Mouse (Mus musculus): ENCODE measurements around the gene Cenpb.

Gene Cenpb

DNA sequence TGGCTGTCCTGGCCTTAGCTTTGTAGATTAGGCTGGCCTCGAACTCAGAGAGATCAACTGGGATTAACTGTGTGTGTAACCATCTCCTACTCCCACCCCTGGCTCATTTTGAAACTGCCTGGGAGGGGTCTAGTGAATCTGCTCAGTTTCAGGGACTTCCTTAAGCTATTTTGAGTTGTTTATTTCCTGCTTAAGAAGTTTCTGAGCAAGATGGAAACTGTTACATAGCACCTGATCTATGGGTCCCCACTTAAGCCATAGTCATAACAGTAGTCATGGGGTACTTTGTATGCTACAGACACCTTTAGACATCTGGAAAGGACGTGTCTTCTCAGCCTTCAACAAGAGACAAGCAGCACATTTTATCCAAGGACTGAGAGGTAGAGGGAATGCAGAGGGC lies 20.8 kb upstream of the Cenpb start:
- DNase-seq (ENCODE audit: low read depth, low spot score): no peak

DNA sequence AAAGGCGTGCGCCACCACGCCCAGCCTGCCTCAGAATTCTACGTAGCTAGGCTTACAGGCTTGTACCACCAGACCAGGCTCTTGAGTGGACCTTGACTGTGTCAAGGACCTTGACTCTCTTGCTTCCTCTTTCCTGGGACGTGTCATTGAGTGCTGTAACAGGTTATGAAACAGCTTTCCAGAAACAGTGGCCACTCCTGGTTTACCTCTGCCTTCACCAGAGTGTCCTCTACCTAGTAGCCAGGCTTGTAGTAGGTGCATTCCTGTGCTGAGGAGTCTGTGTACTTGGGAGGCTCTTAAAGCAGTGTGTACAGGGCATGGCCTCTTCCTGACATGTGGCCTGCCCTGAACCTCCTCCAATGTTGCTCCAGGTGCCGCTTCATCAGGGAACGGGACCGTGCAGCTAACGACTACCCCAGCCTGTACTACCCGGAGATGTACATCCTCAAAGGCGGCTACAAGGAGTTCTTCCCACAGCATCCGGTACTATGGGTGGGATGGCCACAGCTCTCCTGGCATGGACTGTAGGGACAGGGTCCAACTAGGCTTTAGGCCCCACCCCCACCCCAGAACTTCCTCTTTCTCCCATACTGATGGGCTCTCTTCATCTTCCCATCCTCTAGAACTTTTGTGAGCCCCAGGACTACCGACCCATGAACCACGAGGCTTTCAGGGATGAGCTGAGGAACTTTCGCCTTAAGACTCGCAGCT lies 16.9 kb upstream of the Cenpb start:
- no peak for DNase-seq (ENCODE audit: low read depth, low spot score)

DNA sequence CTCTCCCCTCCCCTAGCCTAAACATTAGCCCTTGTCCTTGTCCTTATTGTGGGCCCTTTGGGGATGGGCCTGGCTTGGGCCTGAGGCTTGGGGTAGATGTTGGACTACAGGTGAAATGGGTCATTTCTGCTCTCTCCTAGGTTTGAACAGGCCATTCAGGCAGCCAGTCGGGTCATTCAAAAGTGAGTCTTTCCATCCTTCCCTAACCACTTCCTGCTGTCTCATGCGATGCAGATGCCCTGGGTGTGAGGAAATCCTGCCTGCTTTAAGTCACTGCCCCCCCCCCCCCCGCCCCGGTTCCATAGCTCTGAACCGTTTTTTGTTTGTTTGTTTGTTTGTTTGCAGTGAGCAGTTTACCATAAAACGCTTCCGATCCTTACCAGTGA lies 11.1 kb upstream of the Cenpb start:
- no peak for DNase-seq (ENCODE audit: low read depth, low spot score)

DNA sequence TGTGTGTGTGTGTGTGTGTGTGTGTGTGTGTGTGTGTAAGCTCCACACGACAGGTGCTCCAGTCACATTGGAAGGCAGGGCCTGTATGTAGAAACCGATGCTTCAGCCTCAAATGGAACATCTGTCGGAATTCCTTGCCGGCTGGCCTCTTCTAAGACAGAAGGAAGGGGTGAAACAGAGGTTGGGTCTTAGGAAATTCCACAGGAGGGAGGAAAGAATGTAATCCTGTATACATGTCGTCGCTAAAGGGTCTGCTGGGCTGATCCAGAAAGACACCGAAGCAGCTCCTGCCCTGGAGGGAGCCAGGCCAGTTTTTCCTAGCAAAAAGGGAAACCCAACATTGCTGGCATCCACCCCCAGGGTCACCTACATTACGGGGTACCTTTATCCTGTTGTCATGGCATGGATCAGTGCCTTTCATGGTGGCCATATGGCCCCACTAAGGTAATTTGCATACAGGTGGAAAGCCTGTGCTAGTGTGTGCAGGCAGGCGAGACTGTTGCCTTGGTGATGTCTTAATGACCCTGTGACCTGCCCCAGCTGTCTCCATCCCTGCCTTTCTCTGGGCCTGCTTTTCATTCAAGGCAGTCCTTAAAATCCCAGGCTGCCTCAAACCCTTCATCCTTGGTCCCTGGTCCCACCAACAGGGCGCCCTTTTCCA lies 10.6 kb upstream of the Cenpb start:
- no peak for DNase-seq (ENCODE audit: low read depth, low spot score)

DNA sequence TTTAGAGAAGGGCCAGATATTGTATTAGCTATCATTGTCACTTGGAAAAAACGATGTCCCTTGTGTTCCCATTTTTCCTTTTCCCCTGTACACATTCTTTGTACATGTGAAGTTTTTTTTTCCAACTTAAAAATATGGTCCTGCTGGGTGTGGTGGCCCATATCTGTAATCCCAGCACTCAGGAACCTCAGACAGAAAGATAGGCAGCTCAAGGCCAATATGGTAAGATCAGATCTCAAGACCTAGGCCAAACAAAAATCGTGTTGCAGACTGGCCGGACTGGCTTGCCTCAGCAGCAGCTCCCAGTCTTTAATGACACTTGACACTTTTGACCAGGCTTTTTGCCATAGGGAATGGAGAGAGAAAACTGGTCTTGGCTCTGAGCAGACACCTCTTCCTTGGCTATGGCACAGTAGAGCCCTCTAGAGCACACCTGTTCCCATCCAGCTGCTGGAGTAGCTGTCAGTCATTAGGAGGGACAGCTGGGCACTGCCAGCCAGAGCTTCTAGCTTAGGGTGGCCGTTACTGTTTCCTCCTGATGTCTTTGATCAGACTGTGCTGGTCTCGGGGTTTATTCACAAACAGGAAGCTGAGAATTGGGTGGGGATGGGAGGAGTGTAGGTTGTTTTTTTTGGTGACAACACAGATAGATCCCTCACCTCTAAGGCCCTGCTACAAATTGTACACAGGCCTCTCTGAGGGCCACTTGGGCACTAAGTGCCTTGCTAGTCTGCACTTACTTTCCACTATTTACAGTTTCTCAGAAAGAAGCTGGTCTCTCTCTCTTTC lies 9.8 kb upstream of the Cenpb start:
- no peak for DNase-seq (ENCODE audit: low read depth, low spot score)

DNA sequence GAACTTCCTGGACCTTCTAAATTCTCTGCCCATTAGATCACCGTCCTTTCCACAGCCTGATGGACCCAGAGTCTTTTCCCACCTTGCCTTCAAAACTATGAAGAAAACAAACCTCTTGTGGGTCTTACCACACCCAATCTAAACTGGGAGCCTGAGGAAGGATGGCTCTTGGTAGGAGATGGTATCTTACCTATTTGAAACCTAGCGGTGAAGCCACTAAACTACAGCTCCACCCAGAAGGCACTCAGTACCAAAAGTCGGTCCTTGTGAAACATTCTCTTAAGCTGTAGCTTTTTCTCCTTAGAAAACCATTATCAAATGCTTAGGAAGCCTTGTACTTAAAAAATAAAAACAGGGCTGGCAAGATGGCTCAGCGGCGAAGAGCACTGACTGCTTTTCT lies 8.4 kb upstream of the Cenpb start:
- no peak for DNase-seq (ENCODE audit: low read depth, low spot score)

DNA sequence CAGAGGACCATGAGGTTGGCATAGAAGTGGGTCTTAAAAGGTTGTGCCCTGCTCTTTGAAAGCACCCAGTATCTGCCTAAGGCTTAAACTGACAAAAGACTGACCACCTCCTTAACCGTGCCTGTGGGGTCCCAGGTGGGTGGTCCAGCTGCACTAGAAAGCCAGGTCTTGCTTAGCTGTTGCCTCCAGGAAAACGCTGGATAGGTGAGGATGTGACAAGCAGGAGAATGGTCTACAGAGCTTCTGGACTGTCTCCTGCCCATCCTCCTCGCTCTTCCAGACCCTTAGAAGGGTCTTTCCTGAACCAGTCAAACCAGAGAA lies 7.7 kb upstream of the Cenpb start:
- no peak for DNase-seq (ENCODE audit: low read depth, low spot score)

DNA sequence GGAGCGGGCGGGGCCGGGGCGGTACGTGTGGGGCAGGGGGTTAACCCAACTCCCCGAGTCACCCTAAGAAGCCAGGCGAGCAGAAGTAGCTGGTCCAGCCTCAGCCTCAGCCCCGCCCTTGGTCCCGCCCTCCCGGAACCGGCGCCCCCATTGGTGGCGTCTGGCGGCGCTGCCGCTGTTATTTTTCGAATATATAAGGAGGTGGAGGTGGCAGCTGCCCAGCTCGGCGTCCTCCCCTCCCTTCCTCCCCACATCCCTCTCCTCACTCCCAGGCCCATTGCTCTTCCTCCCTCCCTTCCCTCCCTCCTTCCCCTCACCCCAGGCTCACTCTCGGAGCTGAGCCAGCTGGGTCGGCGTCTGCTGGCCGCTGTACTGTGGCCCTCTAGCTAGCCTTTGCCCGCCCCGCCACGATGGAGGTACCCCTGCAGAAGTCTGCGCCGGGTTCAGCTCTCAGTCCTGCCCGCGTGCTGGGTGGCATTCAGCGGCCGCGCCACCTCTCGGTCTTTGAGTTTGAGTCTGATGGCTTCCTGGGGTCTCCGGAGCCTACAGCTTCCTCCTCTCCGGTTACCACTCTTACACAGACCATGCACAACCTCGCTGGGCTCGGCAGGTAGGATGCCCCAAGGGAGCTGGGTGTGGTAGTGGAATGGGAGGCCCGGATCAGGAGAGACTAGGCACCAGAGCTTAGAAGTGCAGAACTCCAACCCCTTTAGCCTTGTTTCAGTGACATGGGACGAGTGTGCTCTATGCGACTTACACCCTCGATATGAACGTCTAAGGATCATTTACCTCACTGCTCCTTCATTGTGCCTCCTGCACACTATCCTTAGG lies 7.1 kb upstream of the Cenpb start, which contains the start of the genes Cdc25b and Spef1:
Gene Cdc25b (plus strand): TSS at position 179 of the 831 bp plus-strand sequence.
Gene Spef1 (minus strand): TSS at position 512 of the 831 bp plus-strand sequence.
- no peak for DNase-seq (ENCODE audit: low read depth, low spot score)

DNA sequence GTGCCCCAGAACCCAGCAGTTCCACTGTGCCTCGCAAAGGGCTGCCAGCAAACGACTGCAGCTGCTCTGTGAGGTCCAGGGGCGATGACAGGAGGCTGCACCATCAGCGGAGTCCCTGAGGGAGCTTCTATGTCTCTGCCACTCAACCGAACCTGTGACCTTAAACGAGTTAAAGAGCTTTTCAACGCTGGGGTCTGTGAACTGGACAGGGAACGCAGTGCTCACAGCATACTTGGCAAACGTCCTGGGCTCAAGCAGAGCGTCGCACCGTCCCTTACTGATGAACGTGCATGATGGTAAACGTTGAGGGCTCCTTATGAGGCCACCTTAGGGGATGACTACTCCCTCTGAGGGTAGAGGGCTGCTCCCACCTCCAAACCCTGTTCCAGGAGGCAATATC lies 6.5 kb upstream of the Cenpb start:
- DNase-seq (ENCODE audit: low read depth, low spot score): no peak

DNA sequence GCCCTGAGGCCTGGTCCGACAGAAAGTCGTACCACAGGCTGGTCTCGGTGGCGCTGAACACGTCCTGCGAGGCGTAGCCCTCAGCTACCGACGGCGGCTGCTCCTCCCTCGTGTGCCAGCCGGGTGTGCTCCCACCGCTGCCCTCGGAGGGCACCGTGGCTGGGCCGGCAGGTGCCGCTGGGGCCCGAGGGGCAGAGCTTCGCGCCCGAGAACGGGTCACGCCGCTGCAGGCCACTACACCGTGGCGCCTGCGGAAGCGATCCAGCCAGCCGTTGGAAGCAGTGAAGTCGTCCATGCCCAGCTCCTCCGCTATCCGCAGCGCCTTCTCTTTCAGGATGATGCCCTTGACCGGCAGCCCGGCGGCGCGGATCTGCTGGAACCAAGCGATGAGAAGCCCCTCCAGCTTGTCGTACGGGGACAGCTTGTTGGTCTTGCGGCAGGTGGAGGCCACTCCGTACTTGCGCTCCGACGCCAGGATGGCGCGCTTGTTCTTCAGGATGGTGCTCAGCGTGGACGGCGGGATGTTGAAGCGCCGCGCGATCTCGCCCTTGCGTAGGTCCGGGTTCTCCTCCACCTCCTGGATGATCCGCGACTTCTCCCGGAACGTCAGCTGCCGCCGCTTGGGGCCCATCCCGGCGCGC lies 501 bp downstream of the Cenpb start:
- DNase-seq (ENCODE audit: low read depth, low spot score): no peak

DNA sequence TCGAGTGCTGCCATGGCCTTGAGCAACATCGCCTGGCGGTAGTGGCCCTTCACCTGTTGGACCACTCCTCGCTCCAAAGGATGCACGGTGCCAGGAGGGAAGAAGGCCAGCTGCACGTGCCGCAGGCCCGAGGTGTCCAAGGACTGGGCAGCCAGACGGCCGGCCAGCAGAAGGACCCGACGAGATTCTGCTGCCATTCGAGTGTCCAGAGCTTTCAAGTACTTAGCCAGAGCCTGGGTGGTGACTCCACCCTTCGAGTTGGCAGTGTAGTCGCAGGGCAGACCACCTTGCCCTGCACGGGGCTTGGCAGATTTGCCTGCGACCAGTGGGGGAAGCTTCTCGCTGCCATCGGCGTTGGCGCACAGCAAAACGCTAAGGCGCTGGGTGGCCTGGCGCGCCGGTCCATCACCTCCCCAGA lies 1.0 kb downstream of the Cenpb start:
- no peak for DNase-seq (ENCODE audit: low read depth, low spot score)

DNA sequence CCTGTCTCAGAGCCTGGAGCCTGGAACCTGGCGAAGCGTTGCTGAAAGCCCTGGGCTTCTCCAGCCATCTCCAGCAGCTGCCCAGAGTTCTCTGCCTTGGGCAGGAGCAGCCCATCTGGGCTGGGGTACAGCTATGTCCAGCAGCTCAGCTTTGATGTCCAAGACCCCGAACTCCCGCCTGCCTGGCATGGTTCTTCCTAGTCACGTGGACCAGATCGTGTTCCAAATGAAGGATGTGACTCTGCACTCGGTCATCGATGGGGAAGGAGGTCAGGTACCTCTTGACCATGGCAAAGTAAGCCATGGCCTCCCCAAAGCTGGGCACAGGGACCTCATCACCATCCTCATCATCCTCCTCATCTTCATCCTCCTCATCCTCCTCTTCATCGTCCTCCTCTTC lies 1.9 kb downstream of the Cenpb start:
- DNase-seq (ENCODE audit: low read depth, low spot score): no peak

DNA sequence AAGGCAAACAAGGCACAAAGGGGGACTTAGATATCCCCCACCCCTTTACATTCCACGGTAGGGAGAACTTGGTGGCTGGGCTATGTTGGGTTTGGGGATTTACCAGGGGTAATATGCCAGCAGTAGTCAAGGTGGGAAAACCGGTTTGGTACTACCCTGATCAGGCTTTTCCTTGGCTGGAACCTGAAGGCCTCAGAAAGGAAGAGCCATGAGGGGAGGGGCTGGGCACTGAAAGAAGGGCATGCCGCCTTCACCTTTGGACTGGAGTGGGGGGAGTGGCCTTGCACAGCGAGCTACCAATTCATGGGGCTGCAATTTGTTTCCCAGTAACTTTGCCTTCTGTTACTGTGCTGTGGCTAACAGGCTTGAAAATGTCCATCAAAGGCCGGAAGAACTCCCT lies 3.4 kb downstream of the Cenpb start:
- no peak for DNase-seq (ENCODE audit: low read depth, low spot score)

DNA sequence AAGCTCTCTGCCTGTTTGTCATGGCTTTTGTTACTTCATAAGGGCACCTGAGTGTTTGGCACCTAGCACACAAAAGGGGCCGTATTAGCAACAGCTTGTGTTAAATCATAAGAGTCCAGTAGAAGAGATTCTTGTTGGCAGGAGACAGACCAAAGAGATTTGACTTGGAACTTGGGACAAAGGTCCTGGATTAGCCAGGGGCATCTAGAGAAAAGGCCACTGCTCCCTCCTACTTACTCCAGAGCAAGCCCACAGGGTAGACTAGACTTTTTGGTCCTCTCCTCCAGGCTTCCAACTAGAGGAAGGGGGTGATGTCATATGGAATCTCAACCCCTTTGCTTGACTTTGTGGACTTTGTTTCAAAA lies 3.9 kb downstream of the Cenpb start:
- DNase-seq (ENCODE audit: low read depth, low spot score): no peak

DNA sequence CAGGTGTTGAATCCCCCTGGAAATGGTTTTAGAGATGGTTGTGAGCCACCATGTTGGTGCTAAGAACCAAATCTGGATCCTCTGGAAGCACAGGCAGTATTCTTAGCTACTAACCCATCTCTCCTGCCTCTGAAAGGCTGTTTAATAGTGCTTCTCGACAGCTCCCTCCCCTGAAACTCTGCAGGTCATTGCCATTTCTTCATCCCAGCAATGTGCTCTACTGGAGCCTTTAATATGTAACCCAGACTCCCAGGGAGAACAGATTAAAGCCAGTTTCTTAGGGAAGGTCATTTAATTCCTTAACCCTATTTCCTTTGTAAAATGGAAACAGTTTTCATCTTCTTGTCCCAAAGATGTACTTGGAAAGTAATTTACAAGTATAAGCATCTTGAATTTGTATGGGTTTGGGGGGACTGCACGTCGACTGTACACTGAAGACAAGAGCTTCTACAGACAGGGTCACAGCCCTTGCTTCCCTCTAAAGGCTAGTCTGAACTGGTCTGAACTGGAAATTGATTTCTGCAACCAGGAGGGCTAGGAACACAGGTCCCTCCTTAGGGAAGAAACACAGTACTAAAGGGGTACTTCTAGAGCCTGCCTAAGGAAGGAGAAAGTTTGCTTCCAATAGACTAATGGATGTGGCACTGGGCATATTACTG lies 4.5 kb downstream of the Cenpb start:
- DNase-seq (ENCODE audit: low read depth, low spot score): no peak

DNA sequence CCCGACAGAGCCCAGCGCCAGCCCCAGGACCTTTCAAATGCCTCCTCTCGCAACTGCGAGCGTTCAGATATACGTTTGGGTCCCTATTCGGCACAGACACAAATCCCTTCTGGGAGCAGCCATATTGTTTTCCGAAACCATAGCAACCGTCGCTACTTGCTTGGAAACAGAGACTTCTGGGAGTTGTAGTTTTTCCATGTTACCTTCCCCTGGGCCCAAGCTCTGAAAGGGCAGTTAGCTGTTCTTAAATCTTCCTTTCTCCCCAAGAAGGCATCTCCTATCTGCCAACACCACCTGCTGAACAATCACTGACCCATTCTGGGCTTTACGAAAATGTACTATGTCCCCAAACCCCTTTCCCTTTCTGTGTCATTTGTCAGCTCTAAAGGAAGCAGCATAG lies 5.2 kb downstream of the Cenpb start:
- DNase-seq (ENCODE audit: low read depth, low spot score): no peak

DNA sequence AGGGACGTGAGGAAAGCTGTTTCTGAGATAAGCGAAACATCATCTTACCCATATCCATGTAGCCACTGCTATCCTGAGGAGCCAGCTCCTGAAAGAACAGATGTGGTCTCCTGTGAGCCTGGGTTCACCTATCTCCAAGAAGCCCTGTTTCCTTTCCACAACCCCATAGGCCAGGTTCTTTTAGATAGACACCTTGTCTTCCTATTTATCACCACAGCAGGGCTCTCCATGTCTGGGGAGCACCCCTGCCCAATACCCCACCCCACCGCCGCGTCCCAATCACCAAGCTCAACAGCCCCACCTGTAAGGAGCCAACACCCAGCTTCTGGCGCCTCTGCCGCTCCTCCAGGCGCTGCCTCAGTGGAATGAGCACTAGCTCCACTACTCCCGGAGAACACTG lies 7.5 kb downstream of the Cenpb start:
- DNase-seq (ENCODE audit: low read depth, low spot score): no peak

DNA sequence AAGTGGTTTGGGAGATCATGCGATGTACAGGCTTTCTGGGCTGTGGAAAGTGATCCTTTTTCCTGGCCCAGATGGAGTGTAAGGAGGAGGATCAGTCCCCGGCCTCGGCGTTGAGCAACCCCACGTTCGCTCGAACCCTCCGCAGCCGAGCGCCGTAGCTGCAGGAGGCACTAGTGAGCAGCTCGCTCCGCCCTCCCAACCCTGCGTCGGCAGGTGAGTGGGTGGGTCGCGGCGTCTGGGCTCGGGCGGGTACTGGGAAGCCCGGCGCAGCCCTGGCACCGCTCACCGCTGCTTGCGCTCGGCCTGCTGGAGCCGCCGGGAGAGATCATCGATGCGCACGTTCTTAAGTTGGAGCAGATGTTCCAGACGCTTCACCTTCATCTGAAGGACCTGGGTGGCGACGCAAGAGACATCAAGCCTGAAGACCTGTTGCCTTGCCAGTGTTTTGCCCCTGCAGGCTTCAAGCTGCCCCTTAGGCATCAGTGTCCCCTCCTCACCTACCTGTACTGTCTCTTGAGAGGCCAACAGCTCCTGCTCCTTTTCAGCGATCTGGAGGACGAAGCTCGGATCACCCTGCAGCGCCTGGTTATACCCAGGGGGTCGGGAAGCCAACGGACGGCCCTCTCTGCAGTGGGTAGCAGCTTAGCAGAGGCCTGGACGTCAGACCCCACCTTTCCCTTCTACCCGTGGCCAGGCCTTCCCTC lies 8.3 kb downstream of the Cenpb start:
- DNase-seq (ENCODE audit: low read depth, low spot score): no peak

DNA sequence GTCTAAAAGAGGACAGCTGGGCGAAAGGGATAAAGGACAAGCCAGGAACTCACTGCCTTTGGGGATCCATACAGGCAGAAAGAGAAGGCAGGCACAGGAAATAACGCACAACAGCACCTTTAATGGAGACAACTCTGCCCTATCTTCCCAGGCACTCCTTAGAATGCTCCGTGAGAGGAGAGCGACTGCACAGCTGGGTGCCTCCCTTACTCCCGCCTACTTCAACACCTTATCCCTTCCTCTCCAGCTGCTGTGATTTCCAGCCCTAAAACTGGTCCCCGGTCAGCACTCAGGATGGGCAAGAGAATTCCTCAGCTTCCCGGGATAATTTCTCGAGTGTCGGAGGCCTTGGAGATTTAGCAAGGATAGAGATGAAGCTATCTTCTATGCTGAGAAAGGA lies 8.9 kb downstream of the Cenpb start:
- DNase-seq (ENCODE audit: low read depth, low spot score): no peak

DNA sequence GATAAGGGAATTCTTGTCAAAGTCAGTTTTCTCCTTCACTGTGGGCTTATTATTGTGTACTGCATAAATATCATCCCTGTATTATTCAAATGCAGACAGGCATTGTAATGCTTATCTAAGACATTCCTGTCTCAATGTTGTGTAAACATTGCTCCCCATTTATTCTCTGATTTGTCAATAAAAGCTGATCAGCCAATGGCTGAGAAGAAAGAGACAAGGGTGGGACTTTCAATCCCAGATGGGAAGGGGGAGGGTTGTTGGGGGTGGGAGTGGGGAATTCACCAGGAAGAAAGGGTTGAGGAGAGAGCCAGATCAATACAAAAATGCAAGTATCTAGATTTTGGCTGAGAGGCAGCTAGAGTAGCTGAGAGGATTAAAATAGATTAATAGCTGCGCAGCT lies 11.0 kb downstream of the Cenpb start:
- no peak for DNase-seq (ENCODE audit: low read depth, low spot score)

All from brain, embryonic 18.5 days (tissue).